Mouse (Mus musculus) Muller cell, postnatal 12 days (primary cell): Measurements from ENCODE around the gene Hsfy2.

ENCODE experiments used
- DNase-seq: peaks from one replicate; pipeline ENCODE4 v3.0.0-alpha.2; 2015; ENCODE audit errors: inconsistent ontology term

Hsfy2 gene

GRCm38 (mm10) chr1:56637335-56637734 is at the start of gene Hsfy2:
TSS of gene Hsfy2 (minus strand) at chr1:56637435.
- DNase-seq = no peak

- DNase-seq = peak; percentile 72
Measured at GRCm38 (mm10) chr1:56685053-56685557, 47.9 kb upstream of the Hsfy2 start.

GRCm38 (mm10) chr1:56684512-56684911 is 47.3 kb upstream of the Hsfy2 start:
- DNase-seq = peak; percentile 57

- peak; percentile 58 for DNase-seq
Measured at GRCm38 (mm10) chr1:56681258-56681657, 44.0 kb upstream of the Hsfy2 start.

GRCm38 (mm10) chr1:56675253-56675652 is 38.0 kb upstream of the Hsfy2 start:
- DNase-seq = no peak

GRCm38 (mm10) chr1:56674601-56675000 is 37.4 kb upstream of the Hsfy2 start:
- DNase-seq = no peak

GRCm38 (mm10) chr1:56671241-56671945 is 34.2 kb upstream of the Hsfy2 start:
- no peak for DNase-seq

GRCm38 (mm10) chr1:56670509-56670908 is 33.3 kb upstream of the Hsfy2 start:
- no peak for DNase-seq

GRCm38 (mm10) chr1:56664606-56665005 is 27.4 kb upstream of the Hsfy2 start:
- no peak for DNase-seq

GRCm38 (mm10) chr1:56626824-56627223 is 10.4 kb downstream of the Hsfy2 start:
- no peak for DNase-seq

- no peak for DNase-seq
Measured at GRCm38 (mm10) chr1:56624304-56624703, 12.9 kb downstream of the Hsfy2 start.

GRCm38 (mm10) chr1:56612384-56612783 is 24.9 kb downstream of the Hsfy2 start:
- no peak for DNase-seq
